Mouse (Mus musculus) thymus, adult 2 months (tissue): ENCODE measurements around the gene Samd8. TPM values are rescaled to one million over a fixed set of nuclear protein-coding genes. Genes with fewer than 3 reads are reported as not detected.

Experiments used
- DNase-seq: peaks from one replicate; pipeline ENCODE4 v3.0.0; 2021
- H3K27ac ChIP-seq: fragments of 200-500 bp; 2 replicates; pipeline ENCODE4 v1.5.1; 2012; ENCODE audit warnings: low read length, control low read depth; ENCODE audit not compliant: control insufficient read depth, insufficient read depth
- H3K27me3 ChIP-seq: fragments of 200-500 bp; 2 replicates; pipeline ENCODE4 v1.6.1; 2012; ENCODE audit warnings: mild to moderate bottlenecking, low read length, moderate library complexity, mixed read lengths; ENCODE audit not compliant: control insufficient read depth, insufficient read depth
- H3K36me3 ChIP-seq: fragments of 200-500 bp; 2 replicates; pipeline ENCODE4 v1.6.1; 2012; ENCODE audit warnings: mild to moderate bottlenecking, low read length, moderate library complexity; ENCODE audit not compliant: control insufficient read depth, insufficient read depth
- H3K4me1 ChIP-seq: fragments of 200-500 bp; replicated peaks from 2 replicates; pipeline ENCODE4 v1.6.1; 2012; ENCODE audit warnings: low read length; ENCODE audit not compliant: control insufficient read depth, insufficient read depth
- H3K4me3 ChIP-seq: fragments of 200-500 bp; 2 replicates; pipeline ENCODE4 v1.5.1; 2012; ENCODE audit warnings: mild to moderate bottlenecking, low read length, control low read depth, moderate library complexity; ENCODE audit not compliant: control insufficient read depth, insufficient read depth
- CTCF ChIP-seq: fragments of 200-500 bp; IDR thresholded peaks from 2 replicates; pipeline ENCODE4 v1.5.1; 2012; ENCODE audit warnings: mild to moderate bottlenecking, control low read depth, low read length, moderate library complexity, borderline replicate concordance; ENCODE audit not compliant: control insufficient read depth, poor library complexity, insufficient read depth; ENCODE audit errors: extremely low read depth
- POLR2A ChIP-seq: fragments of 200-500 bp; IDR thresholded peaks from 2 replicates; pipeline ENCODE4 v1.6.1; 2012; ENCODE audit warnings: mild to moderate bottlenecking, low read length, control low read depth, moderate library complexity; ENCODE audit not compliant: control insufficient read depth, poor library complexity, insufficient read depth; ENCODE audit errors: extremely low read depth
- WGBS: fragments of 180-500 bp; shearing (Covaris S2); methylation state at CpG from one replicate; pipeline ENCODE4 v1.1.7; 2018; 5-methylcytosine and 5-hydroxymethylcytosine counted together
- polyA plus RNA-seq: library from polyadenylated mRNA; depleted of rRNA; stranded (reverse); fragments of >200 nt; gene quantifications from 2 replicates; pipeline ENCODE4 v1.2.3, GENCODE M21; 2012

Samd8 gene
- polyA plus RNA-seq, 1 experiment, result 12.1 TPM

GRCm38 (mm10) chr14:21765754-21766397, 15.5 kb downstream of the Samd8 start:
- H3K27ac ChIP-seq, result no peak overlapping the region
- WGBS, result 97% methylated on average over 7 of the region's 7 CpGs

GRCm38 (mm10) chr14:21766398-21766958, 16.1 kb downstream of the Samd8 start:
- 96% methylated on average over 6 of the region's 6 CpGs for WGBS
- Histone ChIP-seq H3K36me3 (no peaks in the 10 kb centered on the region), H3K27ac (no peak overlapping the region), H3K4me1 (no peaks in the 10 kb centered on the region; the same call in 1 of the 2 replicates), H3K27me3 (no peaks in the 10 kb centered on the region), H3K4me3 (no peak overlapping the region)
- TF ChIP-seq POLR2A, result no peak
- no peak for TF ChIP-seq CTCF
- no peak for DNase-seq

More at GRCm38 (mm10) chr14:21765754-21766397, 15.5 kb downstream of the Samd8 start:
- TF ChIP-seq POLR2A (no peak), CTCF (no peak)
- H3K4me3 ChIP-seq, result no peak overlapping the region
- no peaks in the 10 kb centered on the region for H3K36me3 ChIP-seq
- DNase-seq, result no peak
- no peaks in the 10 kb centered on the region for H3K27me3 ChIP-seq
- H3K4me1 ChIP-seq, result no peaks in the 10 kb centered on the region; the same call in 1 of the 2 replicates

DNA sequence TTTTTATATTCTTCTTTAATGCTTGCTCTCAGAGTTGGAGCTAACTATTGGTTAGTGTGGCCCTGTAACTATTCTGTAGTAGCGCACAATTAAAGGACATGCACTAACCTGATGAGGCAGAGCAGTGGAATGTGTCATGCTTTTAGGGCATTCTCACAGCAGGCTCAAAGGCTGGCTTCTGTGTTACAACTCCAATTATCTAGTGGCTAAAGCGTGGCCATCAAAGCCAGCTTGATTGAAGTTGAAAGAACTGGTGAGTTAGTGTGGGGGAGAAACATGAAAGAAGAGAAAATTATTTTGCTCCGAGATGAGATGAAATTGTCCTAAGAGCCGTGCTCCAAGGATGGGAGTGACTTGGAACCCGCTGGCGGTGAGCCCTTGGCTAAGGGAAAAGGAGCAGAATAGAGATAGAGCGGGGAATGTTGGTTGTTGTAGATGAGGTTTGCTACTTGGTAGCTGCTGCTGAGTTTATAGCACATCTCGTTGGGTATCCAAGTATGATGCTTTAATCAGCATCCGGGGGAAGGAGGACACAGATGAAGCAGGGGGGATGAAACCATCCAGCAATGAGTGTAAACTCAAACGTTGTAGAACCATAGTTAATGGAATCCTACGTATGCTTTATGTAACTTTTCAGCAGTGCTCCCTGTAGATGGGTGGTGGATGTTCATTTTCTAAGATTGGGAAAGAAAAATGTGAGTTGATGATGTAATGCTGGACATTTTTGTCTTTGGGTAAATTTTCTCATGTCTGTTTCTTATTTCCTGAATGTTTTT, 22.4 kb downstream of the Samd8 start:
- 94% methylated on average over 11 of the region's 11 CpGs for WGBS
- Histone ChIP-seq H3K27me3 (no peaks in the 10 kb centered on the region), H3K4me3 (no peak overlapping the region), H3K36me3 (peaks cover 6% of the 10 kb centered on the region), H3K4me1 (no peaks in the 10 kb centered on the region), H3K27ac (no peak overlapping the region)
- DNase-seq, result no peak
- TF ChIP-seq CTCF (no peak), POLR2A (no peak)

GRCm38 (mm10) chr14:21773946-21774345, 23.6 kb downstream of the Samd8 start:
- no peaks in the 10 kb centered on the region for H3K4me1 ChIP-seq
- peaks cover 6% of the 10 kb centered on the region for H3K36me3 ChIP-seq
- no peaks in the 10 kb centered on the region for H3K27me3 ChIP-seq
- H3K27ac ChIP-seq, result no peak overlapping the region
- DNase-seq, result no peak
- 96% methylated on average over 2 of the region's 2 CpGs for WGBS
- no peak for TF ChIP-seq POLR2A
- TF ChIP-seq CTCF, result no peak
- H3K4me3 ChIP-seq, result no peak overlapping the region

- TF ChIP-seq CTCF (no peak), POLR2A (no peak)
- Histone ChIP-seq H3K4me1 (no peaks in the 10 kb centered on the region), H3K27ac (no peak overlapping the region), H3K36me3 (peaks cover 11% of the 10 kb centered on the region), H3K4me3 (no peak overlapping the region), H3K27me3 (no peaks in the 10 kb centered on the region)
- DNase-seq, result no peak
- WGBS, result 95% methylated on average over 4 of the region's 4 CpGs
Observed at GRCm38 (mm10) chr14:21776201-21776600, 25.9 kb downstream of the Samd8 start.

- H3K4me1 ChIP-seq, result no peaks in the 10 kb centered on the region
- WGBS, result 95% methylated on average over 4 of the region's 4 CpGs
- H3K36me3 ChIP-seq, result peaks cover 11% of the 10 kb centered on the region; the same call in 1 of the 2 replicates
- TF ChIP-seq CTCF (no peak), POLR2A (no peak)
- no peak overlapping the region for H3K4me3 ChIP-seq
- no peak for DNase-seq
- H3K27me3 ChIP-seq, result no peaks in the 10 kb centered on the region
- no peak overlapping the region for H3K27ac ChIP-seq
Observed at GRCm38 (mm10) chr14:21786500-21786899, 36.2 kb downstream of the Samd8 start.
